11 mouse cellular contexts compared by ENCODE assay signal in the genomic region with DNA sequence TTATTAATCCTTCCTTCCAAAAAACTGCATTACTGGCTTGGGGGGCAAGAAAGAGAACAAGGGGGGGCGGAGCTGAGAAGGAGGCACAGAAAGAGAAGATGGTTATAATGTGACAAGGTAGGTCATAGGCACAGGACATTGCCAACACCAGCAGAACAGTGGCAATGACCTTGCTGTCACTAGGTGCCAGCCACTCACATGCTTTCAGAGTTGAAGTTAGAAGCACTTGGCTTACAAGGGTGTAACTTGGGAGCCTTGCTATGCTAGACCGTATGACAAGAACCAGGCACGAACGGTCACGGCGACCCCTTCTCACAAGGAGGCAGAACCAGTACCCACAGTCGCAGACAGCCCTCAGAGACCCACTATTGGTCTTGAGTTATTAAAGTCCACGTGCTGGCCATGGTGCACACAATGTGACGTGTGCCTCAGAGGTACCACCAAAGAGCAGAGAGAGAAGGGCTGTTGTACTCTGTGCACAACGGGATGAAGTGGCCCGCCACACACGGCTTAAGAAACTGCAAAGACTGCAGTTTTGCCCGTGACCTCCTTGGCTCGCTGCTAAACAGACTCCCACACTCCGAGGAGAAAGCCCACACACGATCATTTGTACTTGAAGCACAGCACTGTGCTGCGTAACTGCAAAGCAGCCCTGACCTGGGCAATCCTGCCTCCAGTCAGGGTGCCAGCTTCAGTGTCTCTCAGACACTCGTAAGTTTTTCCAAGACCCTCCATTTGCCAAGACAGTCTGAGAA. TPM values are rescaled to one million over a fixed set of nuclear protein-coding genes. Genes with fewer than 3 reads are reported as not detected.
A peak's percentile ranks its signal among the peaks of the same experiment; 100 is the strongest.
DNase-seq lines count a peak whose midpoint lies in the region; ATAC-seq and TF ChIP-seq lines count a peak whose summit lies in the region.
"Had no signal": no experiment of that assay in that cellular context is flagged by ENCODE, and none has a peak within 500 bp of the region (broad histone marks: within the 10 kb centered on the region; RNA-seq: fewer than 3 reads in every experiment).

No protein-coding gene starts in this region.

- H3K79me2 ChIP-seq in liver, adult 2 months (ENCODE audit: control insufficient read depth, insufficient read depth, low read length) = peaks cover 70% of the 10 kb centered on the region

- H3K27me3 ChIP-seq in heart, embryonic 11.5 days (ENCODE audit: control insufficient read depth, insufficient read depth, low read length) = no peaks in the 10 kb centered on the region
- H3K27me3 ChIP-seq in liver, adult 2 months (ENCODE audit: control insufficient read depth, insufficient read depth, low read length) = no peaks in the 10 kb centered on the region
- H3K27me3 ChIP-seq in liver, postnatal 0 days (ENCODE audit: insufficient read depth, low read length) = no peaks in the 10 kb centered on the region
- no peaks in the 10 kb centered on the region for H3K27me3 ChIP-seq in kidney, embryonic 14.5 days (ENCODE audit: control insufficient read depth, insufficient read depth, low read length)
- H3K27me3 ChIP-seq: liver, embryonic 13.5 days had no signal

- peak; percentile 94 for DNase-seq in heart, adult 11 months
- DNase-seq in liver, adult 2 months (ENCODE audit: extremely low read depth, low read depth, low spot score) = peak; percentile 78
- no peak for DNase-seq in liver, postnatal 0 days
- DNase-seq in lung, postnatal 4 days = peak; percentile 29 to 66
- DNase-seq in adrenal gland, postnatal 10 days = no peak
- DNase-seq in gastrocnemius, adult 18-20 months (ENCODE audit: low spot score) = no peak
- DNase-seq: adrenal gland, postnatal 25 days; layer of hippocampus, postnatal 36 days; liver, embryonic 13.5 days had no signal

- 0 out of 2 replicates have a peak, but pooled peaks cover 9% of the 10 kb centered on the region for H3K36me3 ChIP-seq in heart, embryonic 11.5 days (ENCODE audit: control insufficient read depth, insufficient read depth, low read length)
- peaks cover 4% of the 10 kb centered on the region; the same call in 1 of the 2 replicates for H3K36me3 ChIP-seq in liver, adult 2 months (ENCODE audit: control insufficient read depth, insufficient read depth, low read length)
- H3K36me3 ChIP-seq in liver, postnatal 0 days (replicated peaks; ENCODE audit: insufficient read depth, low read length) = peaks cover 34% of the 10 kb centered on the region
- H3K36me3 ChIP-seq in kidney, embryonic 14.5 days (ENCODE audit: control insufficient read depth, insufficient read depth, low read length) = peaks cover 25% of the 10 kb centered on the region

- no peaks in the 10 kb centered on the region for H3K9me3 ChIP-seq in heart, embryonic 11.5 days (replicated peaks; ENCODE audit: control insufficient read depth, low read length)
- H3K9me3 ChIP-seq in liver, postnatal 0 days (ENCODE audit: low read length) = no peaks in the 10 kb centered on the region
- H3K9me3 ChIP-seq in kidney, embryonic 14.5 days (ENCODE audit: control insufficient read depth, low read length) = no peaks in the 10 kb centered on the region
- H3K9me3 ChIP-seq: liver, embryonic 13.5 days had no signal

- no peak overlapping the region for H3K9ac ChIP-seq in heart, embryonic 11.5 days (ENCODE audit: low read depth, low read length)
- no peak overlapping the region for H3K9ac ChIP-seq in liver, adult 2 months (ENCODE audit: low read depth, low read length)
- no peak overlapping the region for H3K9ac ChIP-seq in liver, postnatal 0 days (replicated peaks)
- no peak overlapping the region for H3K9ac ChIP-seq in kidney, embryonic 14.5 days (ENCODE audit: low read depth, low read length)
- H3K9ac ChIP-seq: liver, embryonic 13.5 days had no signal

- no peak overlapping the region for H3K4me3 ChIP-seq in heart, embryonic 11.5 days (ENCODE audit: low read depth, low read length)
- H3K4me3 ChIP-seq in liver, adult 2 months (ENCODE audit: insufficient read depth, low read depth, low read length) = no peak overlapping the region
- no peak overlapping the region for H3K4me3 ChIP-seq in liver, postnatal 0 days (ENCODE audit: low read depth, low read length)
- H3K4me3 ChIP-seq in kidney, embryonic 14.5 days (ENCODE audit: low read length) = no peak overlapping the region
- H3K4me3 ChIP-seq: liver, embryonic 13.5 days had no signal

- TF ChIP-seq EP300 in liver, postnatal 0 days (IDR thresholded peaks at IDR 0.05; ENCODE audit: low read depth) = no peak

- 72% methylated on average over 18 of the region's 18 CpGs for WGBS in heart, embryonic 11.5 days (ENCODE audit: insufficient replicate concordance)
- 74% methylated on average over 18 of the region's 18 CpGs for WGBS in liver, adult 2 months
- WGBS in liver, postnatal 0 days (ENCODE audit: insufficient replicate concordance) = 82% methylated on average over 18 of the region's 18 CpGs
- WGBS in kidney, embryonic 14.5 days = 57% methylated on average over 18 of the region's 18 CpGs

- peaks cover 48% of the 10 kb centered on the region for H3K4me1 ChIP-seq in heart, embryonic 11.5 days (ENCODE audit: control insufficient read depth, insufficient read depth, low read length)
- peaks cover 13% of the 10 kb centered on the region for H3K4me1 ChIP-seq in liver, adult 2 months (ENCODE audit: control insufficient read depth, insufficient read depth, low read length)
- H3K4me1 ChIP-seq in liver, postnatal 0 days (ENCODE audit: insufficient read depth) = peaks cover 6% of the 10 kb centered on the region; the same call in 1 of the 2 replicates
- peaks cover 20% of the 10 kb centered on the region for H3K4me1 ChIP-seq in kidney, embryonic 14.5 days (ENCODE audit: control insufficient read depth, insufficient read depth, low read length)

- TF ChIP-seq CTCF in liver, adult 2 months (IDR thresholded peaks at IDR 0.05; ENCODE audit: low read depth, low read length) = no peak
- TF ChIP-seq CTCF in liver, postnatal 0 days (IDR thresholded peaks at IDR 0.05; ENCODE audit: low read depth) = no peak

- no peak overlapping the region for H3K4me2 ChIP-seq in heart, embryonic 11.5 days
- H3K4me2 ChIP-seq in liver, postnatal 0 days (ENCODE audit: low read depth, low read length) = no peak overlapping the region
- no peak overlapping the region for H3K4me2 ChIP-seq in kidney, embryonic 14.5 days (replicated peaks; ENCODE audit: low read depth, low read length)
- H3K4me2 ChIP-seq: liver, embryonic 13.5 days had no signal

- no peak overlapping the region for H3K27ac ChIP-seq in heart, embryonic 11.5 days (ENCODE audit: low read depth, low read length)
- H3K27ac ChIP-seq in liver, adult 2 months (replicated peaks; ENCODE audit: insufficient read depth, low read depth, low read length) = no peak overlapping the region
- H3K27ac ChIP-seq in liver, postnatal 0 days (ENCODE audit: low read depth) = no peak overlapping the region
- H3K27ac ChIP-seq in kidney, embryonic 14.5 days (ENCODE audit: low read depth, low read length) = no peak overlapping the region
- H3K27ac ChIP-seq: liver, embryonic 13.5 days had no signal

- ATAC-seq in heart, embryonic 11.5 days (replicated peaks; ENCODE audit: insufficient number of reproducible peaks, low FRiP score, low TSS enrichment) = no peak
- no peak for ATAC-seq in liver, postnatal 0 days
- peak; percentile 55 for ATAC-seq in kidney, embryonic 14.5 days (ENCODE audit: low FRiP score, low TSS enrichment)

- TF ChIP-seq POLR2A in liver, adult 2 months (IDR thresholded peaks at IDR 0.05; ENCODE audit: extremely low read depth, insufficient read depth, low read length) = no peak

RNA-seq across cellular contexts. Expression of gene Stk24, which starts 40.8 kb away (rescaled TPM):
- polyA plus RNA-seq in heart, embryonic 11.5 days (2014; fragmentation: Nextera tagmentation; extraction: Ambion mirVana) = 37.7 and 38.1 TPM in 2 replicates
- 10.1 and 12.6 TPM in 2 replicates for total RNA-seq in liver, adult 2 months (2014; rRNA removed)
- 8.6 and 9.3 TPM in 2 replicates for polyA plus RNA-seq in liver, adult 2 months (2012; rRNA removed)
- polyA plus RNA-seq in liver, postnatal 0 days (2015; fragmentation: Nextera tagmentation; extraction: Ambion mirVana) = 19.3 and 20.4 TPM in 2 replicates
- polyA plus RNA-seq in kidney, embryonic 14.5 days (2014; fragmentation: Nextera tagmentation; extraction: Ambion mirVana) = 24.2 and 51.5 TPM in 2 replicates
- total RNA-seq in adrenal gland, postnatal 10 days (2021) = 10 to 100 TPM; 82.8 to 91.1 TPM
- total RNA-seq in gastrocnemius, adult 18-20 months (2021) = 10 to 100 TPM; 27.9 to 31.2 TPM

Comparison
In these comparisons a context has a peak if more than half of its experiments do, and no peak if none do; other contexts are left out.
1. DNase-seq: peak in heart, adult 11 months (single experiment), liver, adult 2 months (single experiment) and lung, postnatal 4 days (2 of 2); none in liver, postnatal 0 days (single experiment), adrenal gland, postnatal 10 days (single experiment) and gastrocnemius, adult 18-20 months (single experiment).